Mouse (Mus musculus) heart, embryonic 10.5 days (tissue): ENCODE data around the gene Gm5965. TPM values are rescaled to one million over a fixed set of nuclear protein-coding genes. Genes with fewer than 3 reads are reported as not detected.

ENCODE experiments used
- DNase-seq: peaks from one replicate; pipeline ENCODE4 v3.0.0-alpha.2; 2017; ENCODE audit warnings: low spot score
- H3K27ac ChIP-seq: fragments of 300-500 bp; sonication (generic); 2 replicates; pipeline ENCODE4 v1.5.1; 2016; ENCODE audit warnings: mild to moderate bottlenecking
- H3K27me3 ChIP-seq: fragments of 300-500 bp; sonication (generic); 2 replicates; pipeline ENCODE4 v1.6.1; 2016; ENCODE audit warnings: mild to moderate bottlenecking; ENCODE audit not compliant: poor library complexity, insufficient read depth, severe bottlenecking
- H3K36me3 ChIP-seq: fragments of 300-500 bp; sonication (generic); 2 replicates; pipeline ENCODE4 v1.6.1; 2016; ENCODE audit warnings: mild to moderate bottlenecking, moderate library complexity
- H3K4me1 ChIP-seq: fragments of 300-500 bp; sonication (generic); 2 replicates; pipeline ENCODE4 v1.6.1; 2016; ENCODE audit warnings: mild to moderate bottlenecking
- H3K4me3 ChIP-seq: fragments of 300-500 bp; sonication (generic); 2 replicates; pipeline ENCODE4 v1.5.1; 2016; ENCODE audit warnings: mild to moderate bottlenecking, moderate library complexity
- H3K9me3 ChIP-seq: fragments of 300-500 bp; sonication (generic); 2 replicates; pipeline ENCODE4 v1.6.1; 2016; ENCODE audit warnings: mild to moderate bottlenecking, moderate library complexity
- WGBS: fragments of 180-500 bp; shearing (Covaris S2); methylation state at CpG from one replicate; pipeline ENCODE4 v1.1.7; 2016; 5-methylcytosine and 5-hydroxymethylcytosine counted together
- polyA plus RNA-seq: library from polyadenylated mRNA; unstranded; fragments of >200 nt; fragmentation: Nextera tagmentation; extraction: Ambion mirVana; gene quantifications from 2 replicates; pipeline ENCODE4 v1.2.1, GENCODE M21; 2016

Gm5965 gene
- polyA plus RNA-seq, 1 experiment from 2014 or later = not detected

- no peak for DNase-seq
- WGBS = 75% methylated on average over 3 of the region's 3 CpGs
- Histone ChIP-seq H3K9me3 (no peaks in the 10 kb centered on the region), H3K27me3 (no peaks in the 10 kb centered on the region), H3K27ac (no peak overlapping the region), H3K4me1 (no peaks in the 10 kb centered on the region), H3K4me3 (no peak overlapping the region), H3K36me3 (no peaks in the 10 kb centered on the region)
Measured at GRCm38 (mm10) chr16:88826978-88827377, 49.3 kb downstream of the Gm5965 start.

Other genes starting within 250 kb of the Gm5965 start
- 0.57 and 2.1 TPM in 2 replicates for gene Cldn8, start 214.7 kb upstream of the Gm5965 start, polyA plus RNA-seq
- gene Krtap24-1, start 165.6 kb upstream of the Gm5965 start, polyA plus RNA-seq = not detected in 2 replicates
- not detected in 2 replicates for gene 2310079G19Rik, start 150.2 kb upstream of the Gm5965 start, polyA plus RNA-seq
- not detected in 2 replicates for gene Krtap26-1, start 130.1 kb upstream of the Gm5965 start, polyA plus RNA-seq
- not detected in 2 replicates for gene Krtap27-1, start 106.2 kb upstream of the Gm5965 start, polyA plus RNA-seq
- not detected in 2 replicates for gene 2310061N02Rik, start 69.9 kb upstream of the Gm5965 start, polyA plus RNA-seq
- gene Krtap13-1, start 49.0 kb upstream of the Gm5965 start, polyA plus RNA-seq = not detected in 2 replicates
- gene Krtap13, start 26.3 kb upstream of the Gm5965 start, polyA plus RNA-seq = not detected in 2 replicates
- gene 2310034C09Rik, start 19.0 kb upstream of the Gm5965 start, polyA plus RNA-seq = not detected in 2 replicates
- not detected in 2 replicates for gene 2310057N15Rik, start 3.7 kb upstream of the Gm5965 start, polyA plus RNA-seq
- gene Gm20741, start 34.3 kb downstream of the Gm5965 start, polyA plus RNA-seq = not detected in 2 replicates
- gene Krtap15, start 42.3 kb downstream of the Gm5965 start, polyA plus RNA-seq = not detected in 2 replicates
- not detected in 2 replicates for gene Krtap14, start 48.2 kb downstream of the Gm5965 start, polyA plus RNA-seq
- gene Krtap19-1, start 91.5 kb downstream of the Gm5965 start, polyA plus RNA-seq = not detected in 2 replicates
- gene Krtap19-2, start 96.4 kb downstream of the Gm5965 start, polyA plus RNA-seq = not detected in 2 replicates
- not detected in 2 replicates for gene Krtap19-3, start 100.1 kb downstream of the Gm5965 start, polyA plus RNA-seq
- not detected in 2 replicates for gene Krtap19-4, start 107.2 kb downstream of the Gm5965 start, polyA plus RNA-seq
- gene Krtap19-5, start 118.6 kb downstream of the Gm5965 start, polyA plus RNA-seq = not detected in 2 replicates
- gene Krtap19-9b, start 154.4 kb downstream of the Gm5965 start, polyA plus RNA-seq = not detected in 2 replicates
- gene Krtap16-3, start 185.0 kb downstream of the Gm5965 start, polyA plus RNA-seq = not detected in 2 replicates
- gene Krtap22-2, start 232.9 kb downstream of the Gm5965 start, polyA plus RNA-seq = not detected in 2 replicates
- gene Gm10229, start 237.4 kb downstream of the Gm5965 start, polyA plus RNA-seq = not detected in 2 replicates